Mouse (Mus musculus): ENCODE measurements around the gene Trim63. TPM values are rescaled to one million over a fixed set of nuclear protein-coding genes. Genes with fewer than 3 reads are reported as not detected.

The Trim63 gene
- polyA plus RNA-seq, 1 experiment from 2014 or later = 0.39 TPM

- H3K9me3 ChIP-seq (replicated peaks; ENCODE audit: control insufficient read depth, low read length) = no peaks in the 10 kb centered on the region
- H3K4me1 ChIP-seq (ENCODE audit: control insufficient read depth, insufficient read depth, low read length) = peaks cover 4% of the 10 kb centered on the region; the same call in 1 of the 2 replicates
- H3K27me3 ChIP-seq (ENCODE audit: control insufficient read depth, insufficient read depth, low read length) = peaks cover 11% of the 10 kb centered on the region
- no peak overlapping the region for H3K4me2 ChIP-seq (ENCODE audit: low read depth, low read length)
- 78% methylated on average over 5 of the region's 5 CpGs for WGBS
- no peak overlapping the region for H3K4me3 ChIP-seq (ENCODE audit: low read depth, low read length)
- ATAC-seq (replicated peaks; ENCODE audit: insufficient number of reproducible peaks, low FRiP score, low TSS enrichment, low read depth) (no peak), DNase-seq (ENCODE audit: low spot score) (no peak)
- no peak overlapping the region for H3K27ac ChIP-seq (replicated peaks; ENCODE audit: low read depth, low read length)
- H3K9ac ChIP-seq (replicated peaks; ENCODE audit: low read length) = no peak overlapping the region
- no peaks in the 10 kb centered on the region for H3K36me3 ChIP-seq (replicated peaks; ENCODE audit: control insufficient read depth, insufficient read depth, low read depth, low read length)
Observed at GRCm38 (mm10) chr4:134348545-134348944, 33.6 kb downstream of the Trim63 start.

GRCm38 (mm10) chr4:134349829-134350228 lies 34.9 kb downstream of the Trim63 start:
- 88% methylated on average over 7 of the region's 7 CpGs for WGBS
- no peak overlapping the region for H3K4me2 ChIP-seq (ENCODE audit: low read depth, low read length)
- H3K27me3 ChIP-seq (ENCODE audit: control insufficient read depth, insufficient read depth, low read length) = 0 out of 2 replicates have a peak, but pooled peaks cover 3% of the 10 kb centered on the region
- H3K9me3 ChIP-seq (replicated peaks; ENCODE audit: control insufficient read depth, low read length) = no peaks in the 10 kb centered on the region
- DNase-seq (ENCODE audit: low spot score) (no peak), ATAC-seq (replicated peaks; ENCODE audit: insufficient number of reproducible peaks, low FRiP score, low TSS enrichment, low read depth) (no peak)
- H3K9ac ChIP-seq (replicated peaks; ENCODE audit: low read length) = no peak overlapping the region
- no peak overlapping the region for H3K4me3 ChIP-seq (ENCODE audit: low read depth, low read length)
- H3K4me1 ChIP-seq (ENCODE audit: control insufficient read depth, insufficient read depth, low read length) = peaks cover 4% of the 10 kb centered on the region; the same call in 1 of the 2 replicates
- no peaks in the 10 kb centered on the region for H3K36me3 ChIP-seq (replicated peaks; ENCODE audit: control insufficient read depth, insufficient read depth, low read depth, low read length)
- no peak overlapping the region for H3K27ac ChIP-seq (replicated peaks; ENCODE audit: low read depth, low read length)

GRCm38 (mm10) chr4:134350641-134351040 lies 35.7 kb downstream of the Trim63 start:
- ATAC-seq (replicated peaks; ENCODE audit: insufficient number of reproducible peaks, low FRiP score, low TSS enrichment, low read depth) = no peak
- Histone ChIP-seq H3K4me3 (ENCODE audit: low read depth, low read length) (no peak overlapping the region), H3K36me3 (replicated peaks; ENCODE audit: control insufficient read depth, insufficient read depth, low read depth, low read length) (no peaks in the 10 kb centered on the region), H3K4me2 (ENCODE audit: low read depth, low read length) (no peak overlapping the region), H3K9me3 (replicated peaks; ENCODE audit: control insufficient read depth, low read length) (no peaks in the 10 kb centered on the region), H3K27me3 (ENCODE audit: control insufficient read depth, insufficient read depth, low read length) (0 out of 2 replicates have a peak, but pooled peaks cover 2% of the 10 kb centered on the region), H3K27ac (replicated peaks; ENCODE audit: low read depth, low read length) (no peak overlapping the region), H3K9ac (replicated peaks; ENCODE audit: low read length) (no peak overlapping the region), H3K4me1 (ENCODE audit: control insufficient read depth, insufficient read depth, low read length) (peaks cover 4% of the 10 kb centered on the region; the same call in 1 of the 2 replicates)
- 82% methylated on average over 6 of the region's 6 CpGs for WGBS
- DNase-seq (ENCODE audit: low spot score) = no peak

- H3K27me3 ChIP-seq (ENCODE audit: control insufficient read depth, insufficient read depth, low read length) = no peaks in the 10 kb centered on the region
- WGBS = 29% methylated on average over 18 of the region's 18 CpGs
- no peak overlapping the region for H3K4me3 ChIP-seq (ENCODE audit: low read depth, low read length)
- no peak overlapping the region for H3K4me2 ChIP-seq (ENCODE audit: low read depth, low read length)
- H3K36me3 ChIP-seq (replicated peaks; ENCODE audit: control insufficient read depth, insufficient read depth, low read depth, low read length) = no peaks in the 10 kb centered on the region
- H3K9me3 ChIP-seq (replicated peaks; ENCODE audit: control insufficient read depth, low read length) = no peaks in the 10 kb centered on the region
- peaks cover 4% of the 10 kb centered on the region; the same call in 1 of the 2 replicates for H3K4me1 ChIP-seq (ENCODE audit: control insufficient read depth, insufficient read depth, low read length)
- ATAC-seq (replicated peaks; ENCODE audit: insufficient number of reproducible peaks, low FRiP score, low TSS enrichment, low read depth) (no peak), DNase-seq (ENCODE audit: low spot score) (peak; percentile 42)
- no peak overlapping the region for H3K27ac ChIP-seq (replicated peaks; ENCODE audit: low read depth, low read length)
- no peak overlapping the region for H3K9ac ChIP-seq (replicated peaks; ENCODE audit: low read length)
Observed at GRCm38 (mm10) chr4:134351329-134352260, 36.7 kb downstream of the Trim63 start.

GRCm38 (mm10) chr4:134352261-134352707 lies 37.4 kb downstream of the Trim63 start:
- ATAC-seq (replicated peaks; ENCODE audit: insufficient number of reproducible peaks, low FRiP score, low TSS enrichment, low read depth) = no peak
- DNase-seq (ENCODE audit: low spot score) = no peak
- Histone ChIP-seq H3K27me3 (ENCODE audit: control insufficient read depth, insufficient read depth, low read length) (no peaks in the 10 kb centered on the region), H3K27ac (replicated peaks; ENCODE audit: low read depth, low read length) (no peak overlapping the region), H3K4me3 (ENCODE audit: low read depth, low read length) (no peak overlapping the region), H3K9me3 (replicated peaks; ENCODE audit: control insufficient read depth, low read length) (no peaks in the 10 kb centered on the region), H3K9ac (replicated peaks; ENCODE audit: low read length) (no peak overlapping the region), H3K4me1 (ENCODE audit: control insufficient read depth, insufficient read depth, low read length) (peaks cover 6% of the 10 kb centered on the region), H3K4me2 (ENCODE audit: low read depth, low read length) (no peak overlapping the region), H3K36me3 (replicated peaks; ENCODE audit: control insufficient read depth, insufficient read depth, low read depth, low read length) (no peaks in the 10 kb centered on the region)
- 60% methylated on average over 12 of the region's 12 CpGs for WGBS

GRCm38 (mm10) chr4:134352929-134353328 lies 38.0 kb downstream of the Trim63 start:
- DNase-seq (ENCODE audit: low spot score) = no peak
- peaks cover 6% of the 10 kb centered on the region for H3K4me1 ChIP-seq (ENCODE audit: control insufficient read depth, insufficient read depth, low read length)
- no peak overlapping the region for H3K4me3 ChIP-seq (ENCODE audit: low read depth, low read length)
- H3K4me2 ChIP-seq (ENCODE audit: low read depth, low read length) = no peak overlapping the region
- no peak for ATAC-seq (replicated peaks; ENCODE audit: insufficient number of reproducible peaks, low FRiP score, low TSS enrichment, low read depth)
- no peaks in the 10 kb centered on the region for H3K36me3 ChIP-seq (replicated peaks; ENCODE audit: control insufficient read depth, insufficient read depth, low read depth, low read length)
- H3K9ac ChIP-seq (replicated peaks; ENCODE audit: low read length) = no peak overlapping the region
- no peak overlapping the region for H3K27ac ChIP-seq (replicated peaks; ENCODE audit: low read depth, low read length)
- no peaks in the 10 kb centered on the region for H3K9me3 ChIP-seq (replicated peaks; ENCODE audit: control insufficient read depth, low read length)
- 0 out of 2 replicates have a peak, but pooled peaks cover 2% of the 10 kb centered on the region for H3K27me3 ChIP-seq (ENCODE audit: control insufficient read depth, insufficient read depth, low read length)
- 69% methylated on average over 7 of the region's 7 CpGs for WGBS

- no peak overlapping the region for H3K9ac ChIP-seq (replicated peaks; ENCODE audit: low read length)
- H3K4me2 ChIP-seq (ENCODE audit: low read depth, low read length) = no peak overlapping the region
- 61% methylated on average over 5 of the region's 5 CpGs for WGBS
- ATAC-seq (replicated peaks; ENCODE audit: insufficient number of reproducible peaks, low FRiP score, low TSS enrichment, low read depth) = no peak
- no peak overlapping the region for H3K4me3 ChIP-seq (ENCODE audit: low read depth, low read length)
- no peaks in the 10 kb centered on the region for H3K9me3 ChIP-seq (replicated peaks; ENCODE audit: control insufficient read depth, low read length)
- H3K27me3 ChIP-seq (ENCODE audit: control insufficient read depth, insufficient read depth, low read length) = 0 out of 2 replicates have a peak, but pooled peaks cover 2% of the 10 kb centered on the region
- H3K4me1 ChIP-seq (ENCODE audit: control insufficient read depth, insufficient read depth, low read length) = peaks cover 6% of the 10 kb centered on the region
- H3K36me3 ChIP-seq (replicated peaks; ENCODE audit: control insufficient read depth, insufficient read depth, low read depth, low read length) = no peaks in the 10 kb centered on the region
- no peak for DNase-seq (ENCODE audit: low spot score)
- H3K27ac ChIP-seq (replicated peaks; ENCODE audit: low read depth, low read length) = no peak overlapping the region
Observed at GRCm38 (mm10) chr4:134353527-134354409, 38.8 kb downstream of the Trim63 start.
